Mouse (Mus musculus) left cerebral cortex, adult 6 months (tissue): ENCODE data around the gene Bsph1. TPM values are rescaled to one million over a fixed set of nuclear protein-coding genes. Genes with fewer than 3 reads are reported as not detected.

Experiments used
- long read RNA-seq, 2 experiments: library from polyadenylated mRNA; unstranded; transcript quantifications; one replicate each; pipeline ENCODE4 v2.0.0; 2019 to 2020
- polyA plus RNA-seq: library from polyadenylated mRNA; unstranded; fragments of <200 nt; fragmentation: Nextera tagmentation; gene quantifications from 2 replicates; pipeline ENCODE4 v1.2.3, GENCODE M21; 2021

Gene Bsph1
- not detected in 2 replicates for polyA plus RNA-seq
- long read RNA-seq, experiment 1: 0 reads
- long read RNA-seq, experiment 2: 0 reads

GRCm38 (mm10) chr7:13450541-13450940 is at the start of gene Bsph1:
Gene Bsph1, plus strand, starts transcription at chr7:13450841.

Other genes with a start within 250 kb of the Bsph1 start
- gene Vmn1r89, start 237.8 kb upstream of the Bsph1 start, polyA plus RNA-seq: not detected in 2 replicates
- gene Lig1, start 173.6 kb upstream of the Bsph1 start, polyA plus RNA-seq: 5.8 and 6.2 TPM in 2 replicates
- gene Zswim9, start 172.1 kb upstream of the Bsph1 start, polyA plus RNA-seq: 3.3 and 3.5 TPM in 2 replicates
- not detected in 2 replicates for gene Pla2g4c, start 126.2 kb upstream of the Bsph1 start, polyA plus RNA-seq
- gene Cabp5, start 52.7 kb upstream of the Bsph1 start, polyA plus RNA-seq: 0.11 and 0.18 TPM in 2 replicates
- not detected in 2 replicates for gene Bsph2, start 120.2 kb downstream of the Bsph1 start, polyA plus RNA-seq
- not detected in 2 replicates for gene Sult2a5, start 173.1 kb downstream of the Bsph1 start, polyA plus RNA-seq